Mouse (Mus musculus): ENCODE measurements around the gene Gm21704. TPM values are rescaled to one million over a fixed set of nuclear protein-coding genes. Genes with fewer than 3 reads are reported as not detected.
"Not testable (repeated sequence)": the region's sequence is repeated elsewhere in the genome, so short reads cannot be mapped to it uniquely, and the experiment has no call there.

Gm21704 gene
- not detected for total RNA-seq (2021)

DNA sequence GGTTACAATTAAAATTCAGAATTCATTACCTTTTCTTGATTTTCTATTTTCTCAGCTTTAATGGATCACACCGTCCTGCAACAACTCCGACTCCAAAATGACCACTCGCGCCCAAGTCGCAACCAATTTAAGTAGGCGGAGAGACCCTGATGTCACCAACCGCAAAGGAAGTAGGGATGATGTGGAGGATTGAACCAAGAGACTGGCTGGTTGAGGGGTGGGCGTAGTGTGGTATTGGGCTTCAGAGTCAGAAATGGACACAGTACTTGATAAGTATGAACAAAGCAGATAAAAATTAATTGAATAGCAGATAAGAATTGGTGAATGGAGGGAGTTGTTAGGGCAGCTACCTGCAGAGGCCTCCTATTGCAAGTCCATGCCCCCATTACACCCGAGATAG is at the start of gene Gm21704, which contains the start of gene Gm21708:
Gm21704 (minus strand) TSS at position 101 of the 400 bp plus-strand sequence.
Gm21708 (minus strand) TSS at position 101 of the 400 bp plus-strand sequence.
- DNase-seq; intact Hi-C loops (cut with DNase I): not testable (repeated sequence)

DNA sequence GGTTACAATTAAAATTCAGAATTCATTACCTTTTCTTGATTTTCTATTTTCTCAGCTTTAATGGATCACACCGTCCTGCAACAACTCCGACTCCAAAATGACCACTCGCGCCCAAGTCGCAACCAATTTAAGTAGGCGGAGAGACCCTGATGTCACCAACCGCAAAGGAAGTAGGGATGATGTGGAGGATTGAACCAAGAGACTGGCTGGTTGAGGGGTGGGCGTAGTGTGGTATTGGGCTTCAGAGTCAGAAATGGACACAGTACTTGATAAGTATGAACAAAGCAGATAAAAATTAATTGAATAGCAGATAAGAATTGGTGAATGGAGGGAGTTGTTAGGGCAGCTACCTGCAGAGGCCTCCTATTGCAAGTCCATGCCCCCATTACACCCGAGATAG is 64.7 kb downstream of the Gm21704 start, which contains the start of gene Gm21693:
Gm21693 (minus strand) TSS at position 101 of the 400 bp plus-strand sequence.
- DNase-seq; intact Hi-C loops (cut with DNase I): not testable (repeated sequence)

DNA sequence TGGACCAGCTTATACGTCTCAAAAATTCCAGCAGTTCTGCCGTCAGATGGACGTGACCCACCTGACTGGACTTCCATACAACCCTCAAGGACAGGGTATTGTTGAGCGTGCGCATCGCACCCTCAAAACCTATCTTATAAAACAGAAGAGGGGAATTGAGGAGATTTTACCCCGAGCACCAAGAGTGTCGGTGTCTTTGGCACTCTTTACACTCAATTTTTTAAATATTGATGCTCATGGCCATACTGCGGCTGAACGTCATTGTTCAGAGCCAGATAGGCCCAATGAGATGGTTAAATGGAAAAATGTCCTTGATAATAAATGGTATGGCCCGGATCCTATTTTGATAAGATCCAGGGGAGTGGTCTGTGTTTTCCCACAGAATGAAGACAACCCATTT is 69.3 kb downstream of the Gm21704 start:
- DNase-seq; intact Hi-C loops (cut with DNase I): not testable (repeated sequence)

Other genes starting within 250 kb of the Gm21704 start
- gene Gm21677, start 103.7 kb downstream of the Gm21704 start, total RNA-seq (2021) = not detected
- gene Gm21693, start 64.8 kb downstream of the Gm21704 start, total RNA-seq (2021) = not detected
- not detected for gene Gm21708, start within 50 bp of the Gm21704 start, total RNA-seq (2021)

All from left cerebral cortex, postnatal 4 days (tissue).